Mouse (Mus musculus): ENCODE measurements around the gene Plekhh1. TPM values are rescaled to one million over a fixed set of nuclear protein-coding genes. Genes with fewer than 3 reads are reported as not detected.

Gene Plekhh1
- total RNA-seq, 2 experiments from 2014 or later: 1.1 to 1.3 TPM

DNA sequence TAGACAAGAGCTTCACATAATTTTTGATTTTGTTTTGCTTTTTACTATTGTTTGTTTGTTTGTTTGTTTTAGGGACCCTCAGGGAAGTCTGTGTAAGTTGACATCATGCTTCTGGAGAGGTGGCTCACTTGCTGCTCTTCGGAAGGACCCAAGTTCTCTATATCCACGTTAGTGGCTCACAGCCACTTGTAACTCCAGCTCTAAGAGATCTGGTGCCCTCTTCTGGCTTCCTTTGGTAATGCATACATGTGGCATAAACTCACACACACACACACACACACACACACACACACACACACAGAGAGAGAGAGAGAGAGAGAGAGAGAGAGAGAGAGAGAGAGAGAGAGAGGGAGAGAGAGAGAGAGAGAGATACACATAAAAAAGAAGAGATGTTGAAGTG, 75.6 kb downstream of the Plekhh1 start:
- DNase-seq: no peak
- Histone ChIP-seq H3K27ac (no peak overlapping the region), H3K4me3 (no peak overlapping the region)
- intact Hi-C loops (cut with DNase I): no loop called here
- TF ChIP-seq CTCF (IDR thresholded peaks at IDR 0.05): no peak

DNA sequence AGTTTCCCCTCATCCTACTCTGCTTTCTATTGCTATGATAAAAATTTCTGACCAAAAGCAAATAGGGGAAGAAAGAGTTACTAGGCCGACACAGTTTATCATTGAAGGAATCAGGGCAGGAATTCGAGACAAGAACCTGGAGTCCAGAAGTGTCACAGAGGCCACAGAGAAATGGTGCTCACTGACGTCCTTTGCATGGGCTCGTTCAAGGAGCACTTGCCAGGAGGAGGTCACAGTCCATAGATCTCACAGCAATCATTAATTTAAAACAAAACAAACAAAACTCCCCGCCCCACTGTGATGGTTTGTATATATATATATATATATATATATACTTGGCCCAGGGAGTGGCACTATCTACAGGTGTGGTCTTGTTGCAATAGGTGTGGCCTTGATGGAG, 76.3 kb downstream of the Plekhh1 start:
- TF ChIP-seq CTCF (IDR thresholded peaks at IDR 0.05): no peak
- H3K27ac ChIP-seq: no peak overlapping the region
- H3K4me3 ChIP-seq: no peak overlapping the region
- intact Hi-C loops (cut with DNase I): no loop called here
- DNase-seq: no peak

DNA sequence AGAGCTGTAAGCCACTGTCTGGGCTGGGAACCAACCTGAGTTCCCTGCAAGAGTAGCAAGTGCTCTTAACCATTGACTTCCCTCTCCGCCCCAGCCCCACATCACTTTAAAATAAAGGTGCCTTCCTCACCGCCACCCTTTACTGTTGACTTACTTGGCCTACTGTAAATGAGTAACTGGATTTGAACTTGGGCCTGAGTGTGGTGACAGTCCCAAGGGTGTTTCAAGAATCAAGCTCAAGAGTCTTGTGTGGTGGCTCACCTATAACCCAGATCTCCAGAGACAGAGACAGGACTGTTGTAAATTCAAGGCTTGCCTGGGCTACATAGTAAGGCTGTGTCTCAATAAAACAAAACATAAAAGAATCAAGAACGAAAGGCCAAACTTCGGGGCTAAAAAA, 90.0 kb downstream of the Plekhh1 start:
- no peak overlapping the region for H3K4me3 ChIP-seq
- no peak for DNase-seq
- intact Hi-C loops (cut with DNase I): no loop called here
- no peak for TF ChIP-seq CTCF (IDR thresholded peaks at IDR 0.05)
- no peak overlapping the region for H3K27ac ChIP-seq

GRCm38 (mm10) chr12:79122820-79123219, 93.9 kb downstream of the Plekhh1 start:
- intact Hi-C loops (cut with DNase I): no loop called here
- Histone ChIP-seq H3K4me3 (no peak overlapping the region), H3K27ac (no peak overlapping the region)
- no peak for DNase-seq
- peak; percentile 34 for TF ChIP-seq CTCF (IDR thresholded peaks at IDR 0.05)

GRCm38 (mm10) chr12:79130299-79131177, 101.6 kb downstream of the Plekhh1 start, which contains the start of gene Arg2:
Gene Arg2, plus strand, starts transcription at chr12:79130777.
- Histone ChIP-seq H3K4me3 (peak within 1 kb of the TSS; percentile 64), H3K27ac (no peak within 1 kb of the TSS)
- TF ChIP-seq CTCF (IDR thresholded peaks at IDR 0.05): no peak
- DNase-seq: peak; percentile 51
- intact Hi-C loops (cut with DNase I): no loop called here

Other genes starting within 250 kb of the Plekhh1 start
- gene Atp6v1d, start 167.5 kb upstream of the Plekhh1 start, total RNA-seq (2021): 10 to 100 TPM; 59.8 to 66.2 TPM
- 10 to 100 TPM; 38.8 to 44.9 TPM for gene Eif2s1, start 167.3 kb upstream of the Plekhh1 start, total RNA-seq (2021)
- under 1 TPM; 0.20 to 0.28 TPM for gene Plek2, start 122.2 kb upstream of the Plekhh1 start, total RNA-seq (2021)
- 1 to 10 TPM; 4.6 to 8.6 TPM for gene Tmem229b, start 21.5 kb upstream of the Plekhh1 start, total RNA-seq (2021)
- gene Pigh, start 60.5 kb downstream of the Plekhh1 start, total RNA-seq (2021): 1 to 10 TPM; 2.0 to 2.3 TPM
- not detected for gene Arg2, start 101.6 kb downstream of the Plekhh1 start, total RNA-seq (2021)
- gene Vti1b, start 143.5 kb downstream of the Plekhh1 start, total RNA-seq (2021): 10 to 100 TPM; 72.1 to 88.9 TPM
- 1 to 10 TPM; 2.0 to 2.6 TPM for gene Rdh11, start 163.1 kb downstream of the Plekhh1 start, total RNA-seq (2021)
- gene Rdh12, start 179.8 kb downstream of the Plekhh1 start, total RNA-seq (2021): under 1 TPM in 1 of 2 experiments, not detected in 1; 0.20 TPM